Mouse (Mus musculus): ENCODE measurements around the gene Krtap4-8.

Gene Krtap4-8

DNA sequence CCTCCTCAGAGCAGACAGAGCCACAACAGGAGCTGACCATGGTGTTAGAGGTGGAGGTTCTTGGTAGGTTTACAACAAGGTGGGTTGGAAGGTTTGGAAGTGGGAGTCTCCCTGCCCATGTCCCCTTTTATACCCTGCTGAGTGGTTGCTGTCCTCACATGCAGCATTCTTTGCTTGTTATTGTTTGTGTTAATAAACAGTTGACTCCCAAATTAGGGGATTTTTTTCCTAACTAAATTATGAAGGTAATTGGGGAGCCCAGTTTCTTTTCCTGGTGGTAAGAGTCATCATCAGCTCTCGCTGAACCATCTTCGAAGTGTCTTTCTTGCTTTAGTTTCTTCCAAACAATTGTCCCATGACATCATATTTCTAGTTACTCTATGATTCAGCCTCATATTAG is at the start of gene Krtap4-8:
Gene Krtap4-8 (minus strand): TSS at position 101 of the 400 bp plus-strand sequence.
- WGBS = 95% methylated on average over 2 of the region's 2 CpGs

DNA sequence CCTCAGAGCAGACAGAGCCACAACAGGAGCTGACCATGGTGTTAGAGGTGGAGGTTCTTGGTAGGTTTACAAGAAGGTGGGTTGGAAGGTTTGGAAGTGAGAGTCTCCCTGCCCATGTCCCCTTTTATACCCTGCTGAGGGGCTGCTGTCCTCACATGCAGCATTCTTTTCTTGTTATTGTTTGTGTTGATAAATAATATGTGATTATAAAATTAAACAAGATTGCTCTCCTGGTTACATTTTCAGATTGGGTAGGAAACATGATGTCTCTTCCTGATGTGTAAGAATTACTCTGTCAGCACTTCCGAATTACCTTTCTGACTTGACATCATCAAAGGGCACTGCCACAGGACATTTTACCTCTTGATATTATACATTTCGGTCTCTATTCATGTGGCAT is 35.1 kb upstream of the Krtap4-8 start, which contains the start of gene Gm11564:
Gene Gm11564 (minus strand): TSS at position 101 of the 400 bp plus-strand sequence.
- 81% methylated on average over 2 of the region's 2 CpGs for WGBS

DNA sequence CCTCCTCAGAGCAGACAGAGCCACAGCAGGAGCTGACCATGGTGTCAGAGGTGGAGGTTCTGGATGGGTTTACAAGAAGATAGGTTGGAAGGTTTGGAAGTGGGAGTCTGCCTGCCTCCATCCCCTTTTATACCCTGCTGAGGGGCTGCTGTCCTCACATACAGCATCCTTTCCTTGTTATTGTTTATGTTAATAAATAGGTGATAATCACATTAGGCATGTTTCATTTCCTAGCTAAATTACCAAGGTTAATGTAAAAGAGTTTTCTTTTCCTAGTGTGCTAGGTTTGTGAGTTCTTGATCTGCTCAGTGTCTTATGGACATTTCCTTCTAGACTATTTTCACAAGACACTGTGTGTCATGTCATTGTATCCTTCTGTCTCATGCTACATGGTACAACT is 29.3 kb upstream of the Krtap4-8 start, which contains the start of gene Krtap4-13:
Gene Krtap4-13 (minus strand): TSS at position 101 of the 400 bp plus-strand sequence.

DNA sequence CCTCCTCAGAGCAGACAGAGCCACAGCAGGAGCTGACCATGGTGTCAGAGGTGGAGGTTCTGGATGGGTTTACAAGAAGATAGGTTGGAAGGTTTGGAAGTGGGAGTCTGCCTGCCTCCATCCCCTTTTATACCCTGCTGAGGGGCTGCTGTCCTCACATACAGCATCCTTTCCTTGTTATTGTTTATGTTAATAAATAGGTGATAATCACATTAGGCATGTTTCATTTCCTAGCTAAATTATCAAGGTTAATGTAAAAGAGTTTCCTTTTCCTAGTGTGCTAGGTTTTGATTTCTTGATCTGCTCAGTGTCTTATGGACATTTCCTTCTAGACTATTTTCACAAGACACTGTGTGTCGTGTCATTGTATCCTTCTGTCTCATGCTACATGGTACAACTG is 23.8 kb upstream of the Krtap4-8 start, which contains the start of gene Gm11554:
Gene Gm11554 (minus strand): TSS at position 101 of the 400 bp plus-strand sequence.
- WGBS = no CpG with 5 or more reads among the region's 1 CpGs

DNA sequence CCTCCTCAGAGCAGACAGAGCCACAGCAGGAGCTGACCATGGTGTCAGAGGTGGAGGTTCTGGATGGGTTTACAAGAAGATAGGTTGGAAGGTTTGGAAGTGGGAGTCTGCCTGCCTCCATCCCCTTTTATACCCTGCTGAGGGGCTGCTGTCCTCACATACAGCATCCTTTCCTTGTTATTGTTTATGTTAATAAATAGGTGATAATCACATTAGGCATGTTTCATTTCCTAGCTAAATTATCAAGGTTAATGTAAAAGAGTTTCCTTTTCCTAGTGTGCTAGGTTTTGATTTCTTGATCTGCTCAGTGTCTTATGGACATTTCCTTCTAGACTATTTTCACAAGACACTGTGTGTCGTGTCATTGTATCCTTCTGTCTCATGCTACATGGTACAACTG is 18.3 kb upstream of the Krtap4-8 start, which contains the start of gene Gm11569:
Gene Gm11569 (minus strand): TSS at position 101 of the 400 bp plus-strand sequence.
- no CpG with 5 or more reads among the region's 1 CpGs for WGBS

DNA sequence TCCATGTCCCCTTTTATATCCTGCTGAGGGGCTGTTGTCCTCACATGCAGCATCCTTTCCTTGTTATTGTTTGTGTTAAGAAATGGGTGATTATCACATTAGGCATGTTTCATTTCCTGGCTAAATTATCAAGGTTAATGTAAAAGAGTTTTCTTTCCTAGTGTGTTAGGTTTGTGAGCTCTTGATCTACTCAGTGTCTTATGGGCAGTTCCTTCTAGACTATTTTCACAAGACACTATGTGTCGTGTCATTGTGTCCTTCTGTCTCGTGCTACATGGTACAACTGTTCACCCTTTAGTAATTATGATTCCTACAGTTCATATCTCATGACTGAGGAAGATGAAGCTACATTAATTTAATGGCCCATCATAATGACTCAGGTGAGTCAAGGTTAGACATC is 12.9 kb upstream of the Krtap4-8 start, which contains the start of gene Gm11596:
Gene Gm11596 (minus strand): TSS at position 101 of the 400 bp plus-strand sequence.
- WGBS = 82% methylated on average over 2 of the region's 2 CpGs

DNA sequence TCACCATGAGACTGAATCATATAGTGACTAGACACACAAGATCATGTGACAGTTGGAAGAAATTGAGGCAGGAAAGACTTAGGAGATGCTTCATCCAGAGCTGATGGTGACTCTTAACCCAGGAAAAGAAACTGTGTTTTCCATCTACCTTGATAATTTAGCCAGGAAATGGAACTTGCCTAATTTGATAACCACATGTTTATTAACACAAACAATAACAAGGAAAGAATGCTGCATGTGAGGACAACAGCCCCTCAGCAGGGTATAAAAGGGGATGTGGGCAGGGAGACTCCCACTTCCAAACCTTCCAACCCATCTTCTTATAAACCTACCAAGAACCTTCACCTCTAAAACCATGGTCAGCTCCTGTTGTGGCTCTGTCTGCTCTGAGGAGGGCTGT is 4.4 kb upstream of the Krtap4-8 start, which contains the start of gene Krtap4-9:
Gene Krtap4-9 (plus strand): TSS at position 301 of the 400 bp plus-strand sequence.

DNA sequence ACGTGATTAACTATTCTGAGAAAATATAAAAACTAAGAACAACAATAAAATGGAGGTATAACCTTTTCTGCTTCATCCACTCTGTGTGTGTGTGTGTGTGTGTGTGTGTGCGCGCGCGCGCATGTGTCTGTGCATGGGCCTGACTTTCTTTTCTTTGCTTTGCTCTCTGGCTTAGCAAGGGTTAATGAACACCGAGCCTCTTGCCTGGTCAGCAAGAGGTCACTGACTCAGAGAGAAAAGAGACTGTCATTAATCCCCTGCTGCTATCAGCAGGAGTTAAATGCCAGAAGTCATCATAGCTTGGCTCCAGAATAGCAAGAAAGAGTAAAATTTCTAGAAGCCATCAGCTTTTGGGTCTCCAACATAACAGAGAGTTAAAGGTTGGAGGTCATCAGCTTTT is 2.1 kb downstream of the Krtap4-8 start:
- WGBS = 68% methylated on average over 7 of the region's 7 CpGs

DNA sequence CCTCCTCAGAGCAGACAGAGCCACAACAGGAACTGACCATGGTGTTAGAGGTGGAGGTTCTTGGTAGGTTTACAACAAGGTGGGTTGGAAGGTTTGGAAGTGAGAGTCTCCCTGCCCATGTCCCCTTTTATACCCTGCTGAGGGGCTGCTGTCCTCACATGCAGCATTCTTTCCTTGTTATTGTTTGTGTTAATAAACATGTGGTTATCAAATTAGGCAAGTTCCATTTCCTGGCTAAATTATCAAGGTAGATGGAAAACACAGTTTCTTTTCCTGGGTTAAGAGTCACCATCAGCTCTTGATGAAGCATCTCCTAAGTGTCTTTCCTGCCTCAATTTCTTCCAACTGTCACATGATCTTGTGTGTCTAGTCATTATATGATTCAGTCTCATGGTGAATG is 7.7 kb downstream of the Krtap4-8 start, which contains the start of gene Gm11595:
Gene Gm11595 (minus strand): TSS at position 101 of the 400 bp plus-strand sequence.

DNA sequence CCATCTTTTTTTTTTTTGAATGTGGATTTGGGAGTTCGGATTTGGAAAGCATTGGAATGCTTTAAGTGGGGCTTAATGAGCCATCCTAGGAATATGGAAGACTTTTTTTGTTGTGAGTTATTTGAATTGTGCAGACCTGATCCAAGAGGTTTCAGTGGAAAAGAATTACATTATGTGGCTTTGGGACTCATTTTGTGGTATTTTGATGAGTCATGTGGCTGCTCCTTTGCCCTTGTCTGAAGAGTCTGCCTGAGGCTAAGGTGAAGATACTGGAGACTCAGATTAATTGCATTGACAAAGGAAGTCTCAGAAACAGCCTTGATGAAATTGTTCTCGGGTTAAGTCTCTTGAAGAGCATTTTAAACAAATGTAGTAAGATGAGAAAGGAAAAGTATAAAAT is 12.1 kb downstream of the Krtap4-8 start:
- 78% methylated on average over 2 of the region's 2 CpGs for WGBS

DNA sequence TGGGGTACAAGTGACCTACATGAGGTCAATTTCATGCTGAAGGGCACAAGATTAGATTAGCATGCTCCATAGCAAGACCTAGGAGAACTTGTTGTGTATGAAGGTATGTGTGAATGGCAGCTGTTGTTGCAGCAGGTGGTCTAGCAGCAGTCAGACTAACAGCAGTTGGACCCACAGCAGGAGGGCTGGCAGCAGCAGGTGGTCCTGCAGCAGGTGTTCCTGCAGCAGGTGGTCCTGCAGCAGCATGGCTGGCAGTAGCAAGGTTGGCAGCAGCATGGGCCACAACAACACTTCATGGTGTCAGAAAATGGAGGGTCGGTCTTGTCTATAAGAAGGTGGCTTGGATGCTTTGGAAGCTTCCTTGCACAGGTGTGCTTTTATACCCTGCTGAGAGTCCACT is 21.6 kb downstream of the Krtap4-8 start:
- WGBS = 95% methylated on average over 1 of the region's 1 CpGs

DNA sequence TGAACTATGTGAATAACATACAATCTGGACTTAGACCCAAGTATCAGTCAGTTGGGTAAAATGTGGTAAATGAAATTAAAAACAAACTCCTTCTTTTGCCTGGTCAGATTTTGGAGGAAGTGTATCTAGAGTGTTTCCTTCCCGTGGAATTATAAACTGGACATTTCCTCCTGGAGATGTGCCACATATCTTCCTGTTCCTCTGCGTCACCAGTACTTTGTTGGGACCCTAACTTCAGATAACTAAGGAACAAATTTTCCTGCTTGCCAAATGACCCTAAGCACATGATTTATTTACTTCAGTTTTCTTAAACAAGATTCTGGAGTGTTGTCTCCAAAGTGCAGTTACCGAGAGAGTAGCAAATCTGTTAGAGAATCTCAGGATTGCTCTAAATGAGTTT is 36.5 kb downstream of the Krtap4-8 start:
- WGBS = 80% methylated on average over 3 of the region's 3 CpGs

DNA sequence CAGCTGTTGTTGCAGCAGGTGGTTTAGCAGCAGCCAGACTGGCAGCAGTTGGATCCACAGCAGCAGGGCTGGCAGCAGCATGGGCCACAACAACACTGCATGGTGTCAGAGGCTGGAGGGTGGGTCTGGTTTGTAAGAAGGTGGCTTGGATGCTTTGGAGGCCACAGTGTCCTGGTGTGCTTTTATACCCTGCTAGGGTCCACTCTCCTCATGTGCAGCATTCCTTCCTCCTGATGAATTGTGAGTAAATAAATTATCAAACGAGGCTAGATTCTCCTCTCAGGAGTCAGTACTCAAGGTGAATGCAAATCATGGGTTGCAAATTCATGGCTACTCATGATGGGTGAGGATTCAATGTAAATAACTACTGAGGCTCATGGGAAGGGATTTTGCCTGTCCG is 46.3 kb downstream of the Krtap4-8 start, which contains the start of gene Gm14180:
Gene Gm14180 (minus strand): TSS at position 101 of the 400 bp plus-strand sequence.
- WGBS = 64% methylated on average over 2 of the region's 2 CpGs
